Mouse (Mus musculus): ENCODE data around the gene Krtap10-4. TPM values are rescaled to one million over a fixed set of nuclear protein-coding genes. Genes with fewer than 3 reads are reported as not detected.
A peak's percentile ranks its signal among the peaks of the same experiment; 100 is the strongest.

The Krtap10-4 gene
- polyA plus RNA-seq (2015; fragmentation: Nextera tagmentation; extraction: Ambion mirVana) = not detected in 2 replicates

- peak; percentile 29; the same call in 1 of the 2 replicates for ATAC-seq (ENCODE audit: low FRiP score, low TSS enrichment)
- no peaks in the 10 kb centered on the region for H3K27me3 ChIP-seq (ENCODE audit: control insufficient read depth, insufficient read depth, low read length)
- H3K9ac ChIP-seq (ENCODE audit: low read length) = no peak within 1 kb of the TSS
- TF ChIP-seq CTCF (IDR thresholded peaks at IDR 0.05; ENCODE audit: low read depth) (no peak), EP300 (optimal IDR thresholded peaks at IDR 0.05) (no peak)
- H3K9me3 ChIP-seq (ENCODE audit: control insufficient read depth, low read length) = no peaks in the 10 kb centered on the region
- H3K4me1 ChIP-seq (replicated peaks; ENCODE audit: control insufficient read depth, insufficient read depth) = no peaks in the 10 kb centered on the region
- H3K4me2 ChIP-seq (replicated peaks; ENCODE audit: low read depth) = no peak within 1 kb of the TSS
- 50% methylated on average over 6 of the region's 6 CpGs for WGBS
- H3K36me3 ChIP-seq (ENCODE audit: control insufficient read depth, insufficient read depth, low read length) = no peaks in the 10 kb centered on the region
- no peak for DNase-seq (ENCODE audit: low spot score)
- H3K27ac ChIP-seq (replicated peaks) = no peak within 1 kb of the TSS
- no peak within 1 kb of the TSS for H3K4me3 ChIP-seq (ENCODE audit: low read depth, low read length)
Measured at GRCm38 (mm10) chr10:77826951-77827350, at the start of gene Krtap10-4. Gene Krtap10-4 (minus strand): TSS chr10:77827095.

GRCm38 (mm10) chr10:77869651-77870050 lies 42.8 kb upstream of the Krtap10-4 start:
- Histone ChIP-seq H3K27ac (replicated peaks) (no peak overlapping the region), H3K9me3 (ENCODE audit: control insufficient read depth, low read length) (no peaks in the 10 kb centered on the region), H3K4me3 (ENCODE audit: low read depth, low read length) (no peak overlapping the region), H3K4me1 (replicated peaks; ENCODE audit: control insufficient read depth, insufficient read depth) (no peaks in the 10 kb centered on the region), H3K9ac (ENCODE audit: low read length) (no peak overlapping the region), H3K4me2 (replicated peaks; ENCODE audit: low read depth) (no peak overlapping the region), H3K27me3 (ENCODE audit: control insufficient read depth, insufficient read depth, low read length) (no peaks in the 10 kb centered on the region), H3K36me3 (ENCODE audit: control insufficient read depth, insufficient read depth, low read length) (no peaks in the 10 kb centered on the region)
- TF ChIP-seq EP300 (optimal IDR thresholded peaks at IDR 0.05) = no peak
- no peak for TF ChIP-seq CTCF (IDR thresholded peaks at IDR 0.05; ENCODE audit: low read depth)
- ATAC-seq (ENCODE audit: low FRiP score, low TSS enrichment) = no peak
- no peak for DNase-seq (ENCODE audit: low spot score)
- WGBS = 89% methylated on average over 7 of the region's 7 CpGs

GRCm38 (mm10) chr10:77867546-77867945 lies 40.7 kb upstream of the Krtap10-4 start:
- Histone ChIP-seq H3K9me3 (ENCODE audit: control insufficient read depth, low read length) (no peaks in the 10 kb centered on the region), H3K27ac (replicated peaks) (no peak overlapping the region), H3K9ac (ENCODE audit: low read length) (no peak overlapping the region), H3K27me3 (ENCODE audit: control insufficient read depth, insufficient read depth, low read length) (no peaks in the 10 kb centered on the region), H3K36me3 (ENCODE audit: control insufficient read depth, insufficient read depth, low read length) (no peaks in the 10 kb centered on the region), H3K4me2 (replicated peaks; ENCODE audit: low read depth) (no peak overlapping the region), H3K4me3 (ENCODE audit: low read depth, low read length) (no peak overlapping the region), H3K4me1 (replicated peaks; ENCODE audit: control insufficient read depth, insufficient read depth) (no peaks in the 10 kb centered on the region)
- DNase-seq (ENCODE audit: low spot score) = no peak
- TF ChIP-seq CTCF (IDR thresholded peaks at IDR 0.05; ENCODE audit: low read depth) (no peak), EP300 (optimal IDR thresholded peaks at IDR 0.05) (no peak)
- ATAC-seq (ENCODE audit: low FRiP score, low TSS enrichment) = no peak
- WGBS = 5% methylated on average over 1 of the region's 1 CpGs

GRCm38 (mm10) chr10:77864762-77865143 lies 37.9 kb upstream of the Krtap10-4 start:
- no peak for DNase-seq (ENCODE audit: low spot score)
- Histone ChIP-seq H3K9me3 (ENCODE audit: control insufficient read depth, low read length) (no peaks in the 10 kb centered on the region), H3K27me3 (ENCODE audit: control insufficient read depth, insufficient read depth, low read length) (no peaks in the 10 kb centered on the region), H3K4me2 (replicated peaks; ENCODE audit: low read depth) (peak overlapping the region; percentile 49), H3K36me3 (ENCODE audit: control insufficient read depth, insufficient read depth, low read length) (no peaks in the 10 kb centered on the region), H3K4me1 (replicated peaks; ENCODE audit: control insufficient read depth, insufficient read depth) (no peaks in the 10 kb centered on the region), H3K4me3 (ENCODE audit: low read depth, low read length) (peak overlapping the region; percentile 27), H3K27ac (replicated peaks) (0 out of 2 replicates have a peak overlapping the region, but pooled peaks have one; percentile 40), H3K9ac (ENCODE audit: low read length) (no peak overlapping the region)
- no peak for ATAC-seq (ENCODE audit: low FRiP score, low TSS enrichment)
- TF ChIP-seq CTCF (IDR thresholded peaks at IDR 0.05; ENCODE audit: low read depth) (no peak), EP300 (optimal IDR thresholded peaks at IDR 0.05) (no peak)
- 29% methylated on average over 11 of the region's 11 CpGs for WGBS

GRCm38 (mm10) chr10:77864067-77864761 lies 37.3 kb upstream of the Krtap10-4 start:
- Histone ChIP-seq H3K4me2 (replicated peaks; ENCODE audit: low read depth) (peak overlapping the region; percentile 49), H3K9ac (ENCODE audit: low read length) (no peak overlapping the region), H3K4me1 (replicated peaks; ENCODE audit: control insufficient read depth, insufficient read depth) (no peaks in the 10 kb centered on the region), H3K9me3 (ENCODE audit: control insufficient read depth, low read length) (no peaks in the 10 kb centered on the region), H3K27me3 (ENCODE audit: control insufficient read depth, insufficient read depth, low read length) (no peaks in the 10 kb centered on the region), H3K36me3 (ENCODE audit: control insufficient read depth, insufficient read depth, low read length) (no peaks in the 10 kb centered on the region), H3K27ac (replicated peaks) (peak overlapping the region; percentile 40; the same call in 1 of the 2 replicates), H3K4me3 (ENCODE audit: low read depth, low read length) (peak overlapping the region; percentile 27)
- WGBS = 34% methylated on average over 14 of the region's 14 CpGs
- DNase-seq (ENCODE audit: low spot score) (peak; percentile 83), ATAC-seq (ENCODE audit: low FRiP score, low TSS enrichment) (peak; percentile 95)
- no peak for TF ChIP-seq EP300 (optimal IDR thresholded peaks at IDR 0.05)
- TF ChIP-seq CTCF (IDR thresholded peaks at IDR 0.05; ENCODE audit: low read depth) = peak; percentile 52

GRCm38 (mm10) chr10:77861675-77862074 lies 34.8 kb upstream of the Krtap10-4 start, which contains the start of gene Gm3285:
Gene Gm3285 (plus strand): TSS chr10:77861975.
- DNase-seq (ENCODE audit: low spot score) (no peak), ATAC-seq (ENCODE audit: low FRiP score, low TSS enrichment) (no peak)
- Histone ChIP-seq H3K4me3 (ENCODE audit: low read depth, low read length) (no peak within 1 kb of the TSS), H3K27ac (replicated peaks) (no peak within 1 kb of the TSS), H3K4me1 (replicated peaks; ENCODE audit: control insufficient read depth, insufficient read depth) (no peaks in the 10 kb centered on the region), H3K9ac (ENCODE audit: low read length) (no peak within 1 kb of the TSS), H3K4me2 (replicated peaks; ENCODE audit: low read depth) (no peak within 1 kb of the TSS), H3K36me3 (ENCODE audit: control insufficient read depth, insufficient read depth, low read length) (no peaks in the 10 kb centered on the region), H3K27me3 (ENCODE audit: control insufficient read depth, insufficient read depth, low read length) (no peaks in the 10 kb centered on the region), H3K9me3 (ENCODE audit: control insufficient read depth, low read length) (no peaks in the 10 kb centered on the region)
- TF ChIP-seq CTCF (IDR thresholded peaks at IDR 0.05; ENCODE audit: low read depth) = no peak
- TF ChIP-seq EP300 (optimal IDR thresholded peaks at IDR 0.05) = no peak
- WGBS = 52% methylated on average over 7 of the region's 7 CpGs
